Mouse (Mus musculus) forebrain, embryonic 16.5 days (tissue): ENCODE data around the gene Vps26a. TPM values are rescaled to one million over a fixed set of nuclear protein-coding genes. Genes with fewer than 3 reads are reported as not detected.
A peak's percentile ranks its signal among the peaks of the same experiment; 100 is the strongest.
"Not testable (repeated sequence)": the region's sequence is repeated elsewhere in the genome, so short reads cannot be mapped to it uniquely, and the experiment has no call there.

Experiments used
- ATAC-seq: fragments of 200-750 bp; cut with Nextera tagmentation; 2 replicates; pipeline ENCODE4 v1.8.0; 2017; ENCODE audit warnings: mild to moderate bottlenecking, moderate library complexity
- H3K27ac ChIP-seq: fragments of 300-500 bp; sonication (generic); 2 replicates; pipeline ENCODE4 v1.5.1; 2014; ENCODE audit warnings: low read length, control low read depth
- H3K27me3 ChIP-seq: fragments of 300-500 bp; sonication (generic); replicated peaks from 2 replicates; pipeline ENCODE4 v1.6.1; 2014; ENCODE audit warnings: low read length; ENCODE audit not compliant: control insufficient read depth, insufficient read depth
- H3K36me3 ChIP-seq: fragments of 300-500 bp; sonication (generic); 2 replicates; pipeline ENCODE4 v1.6.1; 2014; ENCODE audit not compliant: control insufficient read depth, insufficient read depth
- H3K4me1 ChIP-seq: fragments of 300-500 bp; sonication (generic); replicated peaks from 2 replicates; pipeline ENCODE4 v1.6.1; 2014; ENCODE audit warnings: low read length; ENCODE audit not compliant: control insufficient read depth, insufficient read depth
- H3K4me2 ChIP-seq: fragments of 300-500 bp; sonication (generic); 2 replicates; pipeline ENCODE4 v1.6.1; 2014; ENCODE audit warnings: mild to moderate bottlenecking, low read length, control low read depth
- H3K4me3 ChIP-seq: fragments of 300-500 bp; sonication (generic); replicated peaks from 2 replicates; pipeline ENCODE4 v1.5.1; 2014; ENCODE audit warnings: mild to moderate bottlenecking, low read length, control low read depth
- H3K9ac ChIP-seq: fragments of 300-500 bp; sonication (generic); replicated peaks from 2 replicates; pipeline ENCODE4 v1.6.1; 2014; ENCODE audit warnings: low read depth, low read length, control low read depth
- H3K9me3 ChIP-seq: fragments of 300-500 bp; sonication (generic); 2 replicates; pipeline ENCODE4 v1.6.1; 2016; ENCODE audit warnings: low read length; ENCODE audit not compliant: control insufficient read depth
- WGBS: fragments of 180-500 bp; shearing (Covaris S2); extraction: QIAGEN DNeasy Blood & Tissue Kit; methylation state at CpG from one replicate; pipeline ENCODE4 v1.1.7; 2014; 5-methylcytosine and 5-hydroxymethylcytosine counted together
- polyA plus RNA-seq: library from polyadenylated mRNA; unstranded; fragments of >200 nt; fragmentation: Nextera tagmentation; extraction: Ambion mirVana; gene quantifications from 2 replicates; pipeline ENCODE4 v1.2.1, GENCODE M21; 2015

Vps26a gene
- polyA plus RNA-seq, 1 experiment from 2014 or later, result 75.5 TPM

DNA sequence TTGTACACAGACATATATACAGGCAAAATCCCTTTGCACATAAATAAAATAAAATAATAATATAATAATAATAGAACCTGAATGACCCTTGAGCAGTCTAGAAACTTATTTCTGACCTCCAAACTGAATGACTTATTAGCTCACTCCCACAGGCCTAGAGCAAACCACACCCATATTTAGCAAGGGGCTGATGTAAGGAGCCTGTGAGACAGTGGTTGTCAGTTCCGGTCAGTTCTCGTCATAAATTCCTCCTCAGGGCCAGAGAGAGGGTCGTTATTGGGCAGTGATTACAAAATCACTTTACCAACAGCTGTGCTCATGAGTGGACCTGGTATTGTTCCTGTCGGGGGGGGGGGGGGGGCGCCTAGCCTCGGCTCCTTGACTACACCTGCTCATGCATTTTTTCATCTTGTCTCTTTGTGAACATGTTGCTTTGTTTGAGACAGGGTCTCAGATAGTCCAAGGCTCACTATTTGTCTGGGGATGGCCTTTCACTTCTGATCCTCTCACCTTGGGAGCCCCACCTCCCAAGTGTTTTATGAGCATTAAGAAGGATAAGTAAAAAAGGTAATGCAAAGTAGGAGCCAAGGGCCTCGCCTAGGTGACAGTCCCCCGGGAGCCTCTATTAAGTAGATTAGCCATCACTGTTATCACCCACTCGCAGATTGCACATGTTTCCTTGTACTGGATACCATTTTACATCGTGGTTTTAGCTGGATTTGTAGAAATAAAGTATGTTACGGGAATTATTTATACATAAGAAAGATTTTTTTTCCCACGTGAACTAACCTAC lies 17.4 kb upstream of the Vps26a start:
- 73% methylated on average over 12 of the region's 12 CpGs for WGBS
- Histone ChIP-seq H3K27me3 (peaks cover 2% of the 10 kb centered on the region; the same call in 1 of the 2 replicates), H3K4me3 (no peak overlapping the region), H3K4me1 (peaks cover 3% of the 10 kb centered on the region; the same call in 1 of the 2 replicates), H3K4me2 (no peak overlapping the region), H3K9me3 (no peaks in the 10 kb centered on the region), H3K27ac (no peak overlapping the region), H3K36me3 (no peaks in the 10 kb centered on the region), H3K9ac (no peak overlapping the region)
- ATAC-seq, result no peak

DNA sequence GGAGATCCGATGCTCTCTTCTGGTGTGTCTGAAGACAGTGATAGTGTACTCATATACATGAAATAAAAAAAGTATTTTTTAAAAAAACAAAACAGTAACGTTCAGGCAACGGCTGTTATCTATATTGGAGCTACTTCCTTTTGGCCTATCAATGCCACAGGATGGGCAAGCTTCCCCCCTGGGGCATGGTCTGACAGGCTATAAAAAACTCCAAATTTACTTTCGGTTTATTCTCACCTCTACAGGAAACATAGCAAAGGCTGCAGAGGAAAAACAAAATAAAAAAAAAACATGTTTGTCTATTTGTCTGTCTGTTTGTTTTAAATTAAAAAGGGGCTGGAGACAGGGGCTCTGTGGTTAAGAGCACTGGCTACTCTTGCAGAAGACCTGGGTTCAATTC lies 16.7 kb upstream of the Vps26a start:
- Histone ChIP-seq H3K27me3 (peaks cover 2% of the 10 kb centered on the region; the same call in 1 of the 2 replicates), H3K27ac (no peak overlapping the region), H3K36me3 (no peaks in the 10 kb centered on the region), H3K4me1 (peaks cover 3% of the 10 kb centered on the region; the same call in 1 of the 2 replicates), H3K4me2 (no peak overlapping the region), H3K9me3 (no peaks in the 10 kb centered on the region), H3K4me3 (no peak overlapping the region), H3K9ac (no peak overlapping the region)
- 82% methylated on average over 4 of the region's 4 CpGs for WGBS
- no peak for ATAC-seq

DNA sequence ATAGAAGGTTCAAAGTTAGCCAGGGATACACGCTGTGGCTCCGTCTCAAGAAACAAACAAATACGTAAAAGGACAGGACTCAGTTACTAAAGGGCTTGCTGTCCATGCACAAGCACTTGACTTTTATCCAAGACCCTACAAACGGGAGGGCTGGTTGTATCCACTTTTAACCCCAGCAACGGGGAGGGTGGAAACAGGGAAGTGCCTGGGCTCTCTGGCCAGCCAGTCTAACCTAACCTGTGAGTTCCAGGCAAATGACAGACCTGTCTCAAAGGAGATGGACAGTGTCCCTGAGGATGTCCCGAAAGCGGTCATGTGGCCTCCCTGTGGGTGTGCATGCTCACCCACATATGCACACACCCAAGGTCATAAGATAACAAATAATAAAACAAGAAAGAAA lies 15.3 kb upstream of the Vps26a start:
- H3K4me1 ChIP-seq, result no peaks in the 10 kb centered on the region
- no peak overlapping the region for H3K4me2 ChIP-seq
- no peak overlapping the region for H3K4me3 ChIP-seq
- no peaks in the 10 kb centered on the region for H3K36me3 ChIP-seq
- no peak overlapping the region for H3K27ac ChIP-seq
- 85% methylated on average over 7 of the region's 7 CpGs for WGBS
- no peak for ATAC-seq
- no peaks in the 10 kb centered on the region for H3K27me3 ChIP-seq
- no peaks in the 10 kb centered on the region for H3K9me3 ChIP-seq
- H3K9ac ChIP-seq, result no peak overlapping the region

DNA sequence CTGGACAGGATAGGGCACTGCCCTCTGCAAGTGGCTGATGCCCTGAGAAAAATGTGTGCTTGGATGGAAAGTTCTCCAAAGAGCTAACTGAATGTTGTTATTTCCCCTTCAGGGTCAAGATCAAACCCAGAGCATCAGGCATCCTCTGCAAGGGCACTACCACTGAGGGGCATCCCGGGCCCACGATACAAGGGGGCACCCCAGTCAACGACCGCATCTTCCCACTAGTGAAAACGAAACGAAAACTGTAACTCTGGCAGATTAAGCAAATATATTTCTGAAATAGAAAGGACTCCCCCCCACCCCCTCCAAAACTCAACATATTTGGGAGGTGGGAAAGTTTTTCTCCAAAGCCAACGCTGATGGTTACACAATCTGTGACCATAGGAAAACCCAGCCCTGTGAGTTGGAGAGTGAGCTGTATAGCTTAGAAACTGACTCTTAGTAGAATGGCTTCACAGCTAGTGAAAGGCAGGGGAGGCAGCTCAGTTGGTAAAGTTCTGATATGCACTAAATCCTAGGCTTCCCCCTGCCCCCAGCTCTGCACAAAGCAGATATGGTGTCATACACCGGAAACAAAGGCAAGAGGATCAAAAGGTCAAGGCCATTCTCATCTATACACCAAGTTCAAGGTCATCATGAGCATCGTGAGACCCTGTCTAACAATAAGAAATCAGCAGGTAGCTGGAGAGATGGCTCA lies 14.5 kb upstream of the Vps26a start:
- Histone ChIP-seq H3K27ac (no peak overlapping the region), H3K4me1 (no peaks in the 10 kb centered on the region), H3K9ac (no peak overlapping the region), H3K4me2 (no peak overlapping the region), H3K36me3 (no peaks in the 10 kb centered on the region), H3K27me3 (no peaks in the 10 kb centered on the region), H3K9me3 (no peaks in the 10 kb centered on the region), H3K4me3 (no peak overlapping the region)
- 88% methylated on average over 9 of the region's 9 CpGs for WGBS
- ATAC-seq, result no peak

DNA sequence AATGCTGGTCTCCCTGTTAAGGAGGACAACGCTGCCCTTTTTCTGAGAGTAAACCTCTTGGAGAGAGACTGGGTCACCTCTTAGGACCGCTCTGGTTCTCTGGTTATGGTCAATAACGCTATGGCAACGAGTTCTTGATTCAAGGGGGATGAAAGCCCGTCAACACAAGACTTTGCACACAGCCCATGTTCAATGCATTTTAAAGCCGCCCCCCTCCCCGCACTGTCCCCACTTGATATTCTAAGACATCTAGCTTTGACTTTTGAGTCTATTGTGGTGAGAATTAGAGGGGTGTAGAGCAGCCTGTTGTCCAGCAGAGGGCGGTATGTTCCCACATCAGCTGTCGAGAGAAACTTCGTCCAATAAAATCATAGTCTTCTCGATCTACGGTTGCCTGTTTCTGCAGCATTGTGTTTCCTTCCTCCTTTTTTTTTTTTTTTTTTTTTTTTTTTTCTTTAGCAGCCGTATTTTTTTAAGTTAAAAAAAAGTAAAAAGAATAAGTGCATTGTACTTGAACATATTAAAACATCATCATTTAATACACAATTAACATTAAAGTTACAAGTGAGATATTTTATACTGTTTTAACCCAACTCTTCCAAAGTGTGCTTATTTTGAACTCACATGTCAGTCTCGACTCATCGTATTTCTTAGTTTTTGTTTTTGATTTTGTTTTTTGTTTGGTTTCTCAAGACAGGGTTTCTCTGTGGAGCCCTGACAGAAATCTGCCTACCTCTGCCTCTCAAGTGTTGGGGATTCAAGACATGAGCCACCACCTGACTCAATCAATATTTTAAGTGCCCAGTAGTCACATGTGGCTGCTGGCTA lies 13.7 kb upstream of the Vps26a start:
- WGBS, result 24% methylated on average over 15 of the region's 15 CpGs
- Histone ChIP-seq H3K9ac (no peak overlapping the region), H3K4me2 (no peak overlapping the region)

DNA sequence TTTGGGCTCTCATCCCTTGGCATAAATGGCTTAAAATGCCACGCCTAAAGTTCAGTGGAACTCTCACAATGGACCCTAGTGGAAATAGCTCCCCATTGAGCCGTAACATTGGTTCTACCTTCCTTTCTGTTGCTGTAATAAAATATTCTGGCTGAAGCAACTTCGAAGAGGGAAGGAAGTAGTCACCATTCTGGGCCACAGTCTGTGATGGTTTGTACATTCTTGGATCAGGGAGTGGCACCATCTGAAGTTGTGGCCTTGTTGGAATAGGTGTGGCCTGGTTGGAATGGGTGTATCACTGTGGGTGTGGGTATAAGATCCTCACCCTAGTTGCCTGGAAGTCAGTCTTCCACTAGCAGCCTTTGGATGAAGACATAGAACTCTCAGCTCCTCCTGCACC lies 5.1 kb upstream of the Vps26a start:
- 85% methylated on average over 3 of the region's 3 CpGs for WGBS

More for the DNA sequence above, 13.7 kb upstream of the Vps26a start:
- Histone ChIP-seq H3K36me3 (no peaks in the 10 kb centered on the region), H3K4me1 (no peaks in the 10 kb centered on the region), H3K9me3 (no peaks in the 10 kb centered on the region), H3K27ac (no peak overlapping the region), H3K27me3 (no peaks in the 10 kb centered on the region), H3K4me3 (no peak overlapping the region)
- peak; percentile 55 for ATAC-seq

DNA sequence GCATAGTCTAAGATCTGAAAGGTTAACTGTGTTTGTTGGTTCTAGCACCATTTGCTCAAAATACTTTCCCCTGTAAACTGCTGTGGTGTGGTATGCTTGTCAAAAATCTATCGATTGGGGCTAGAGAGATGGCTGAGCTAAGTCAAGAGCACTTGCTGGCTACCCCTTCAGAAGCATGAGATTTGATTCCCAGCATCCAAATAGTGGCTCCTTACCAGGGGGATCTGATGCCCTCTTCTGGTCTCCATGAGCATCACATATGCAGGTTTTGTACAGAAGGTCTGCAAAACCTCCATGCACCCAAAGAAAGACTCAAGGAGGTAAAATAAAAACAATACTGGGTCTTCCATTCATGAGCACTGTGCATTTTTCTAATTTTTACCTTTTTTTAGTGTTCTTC lies 1.7 kb upstream of the Vps26a start:
- 15% methylated on average over 1 of the region's 1 CpGs for WGBS
- no peak overlapping the region for H3K4me3 ChIP-seq
- ATAC-seq, result no peak
- H3K4me2 ChIP-seq, result no peak overlapping the region
- no peaks in the 10 kb centered on the region for H3K9me3 ChIP-seq
- H3K36me3 ChIP-seq, result no peaks in the 10 kb centered on the region
- H3K27me3 ChIP-seq, result no peaks in the 10 kb centered on the region
- no peak overlapping the region for H3K27ac ChIP-seq
- H3K4me1 ChIP-seq, result peaks cover 4% of the 10 kb centered on the region
- no peak overlapping the region for H3K9ac ChIP-seq

More for the DNA sequence above, 5.1 kb upstream of the Vps26a start:
- not testable (repeated sequence) for H3K4me2 ChIP-seq, H3K9me3 ChIP-seq, ATAC-seq, H3K9ac ChIP-seq, H3K4me3 ChIP-seq, H3K27ac ChIP-seq, H3K36me3 ChIP-seq, H3K27me3 ChIP-seq, H3K4me1 ChIP-seq

DNA sequence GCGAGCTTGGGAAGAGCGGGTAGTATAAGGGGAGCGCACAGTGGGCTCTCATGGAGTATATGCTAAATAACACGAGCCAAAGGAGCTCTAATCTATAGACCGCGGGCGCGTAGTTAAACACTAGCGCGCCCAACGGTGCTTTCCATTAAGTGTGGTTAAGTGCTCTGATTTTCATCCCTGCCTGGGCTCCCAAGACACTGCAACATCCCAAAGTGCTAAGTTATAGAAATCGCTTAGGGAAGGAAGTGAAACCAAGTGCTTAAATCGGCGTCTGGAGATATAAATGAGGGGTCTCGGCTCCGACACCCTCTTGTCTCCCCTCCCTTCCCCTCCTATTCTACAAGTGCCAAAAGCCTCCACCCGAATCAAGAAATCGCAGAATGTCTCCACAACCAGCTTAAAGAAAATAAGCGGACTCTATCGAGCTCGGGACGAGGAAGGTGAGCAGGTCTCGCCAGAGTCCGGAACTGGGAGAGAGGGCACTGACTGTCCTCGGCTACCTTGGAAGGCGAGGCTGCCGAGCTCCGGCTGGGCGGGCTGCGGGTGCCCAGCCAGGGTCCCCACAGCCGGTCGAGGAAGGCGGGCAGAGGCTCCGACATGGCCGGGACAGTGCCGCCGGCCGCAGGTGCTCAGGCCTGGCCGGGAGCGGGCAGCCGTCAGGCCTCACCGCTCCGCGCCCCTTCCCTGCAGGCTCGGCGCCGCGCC lies 575 bp downstream of the Vps26a start:
- H3K4me3 ChIP-seq, result peak overlapping the region; percentile 98
- peak overlapping the region; percentile 77 for H3K27ac ChIP-seq
- H3K4me1 ChIP-seq, result peaks cover 8% of the 10 kb centered on the region
- H3K36me3 ChIP-seq, result no peaks in the 10 kb centered on the region
- peak overlapping the region; percentile 92 for H3K9ac ChIP-seq
- ATAC-seq, result peak; percentile 72
- no peaks in the 10 kb centered on the region for H3K9me3 ChIP-seq
- WGBS, result under 1% methylated on average over 42 of the region's 48 CpGs
- H3K27me3 ChIP-seq, result no peaks in the 10 kb centered on the region
- peak overlapping the region; percentile 80 for H3K4me2 ChIP-seq
